Mouse (Mus musculus): ENCODE results near the gene Plxdc2. TPM values are rescaled to one million over a fixed set of nuclear protein-coding genes. Genes with fewer than 3 reads are reported as not detected.

The Plxdc2 gene
- 10.5 TPM for polyA plus RNA-seq (2014; fragmentation: Illumina TruSeq; extraction: RNeasy Lipid Tissue Mini Kit (QIAGEN cat#74804); ENCODE audit: low read depth, low replicate concordance)

GRCm38 (mm10) chr2:16356106-16356818, at the start of gene Plxdc2:
Gene Plxdc2, plus strand, starts transcription at chr2:16356304.

